Mouse (Mus musculus) adipocyte (in vitro differentiated cells): Measurements from ENCODE around the gene Cyp11a1.

Source experiments
- DNase-seq: peaks from one replicate; pipeline ENCODE4 v3.0.0-alpha.2; 2016; ENCODE audit warnings: low spot score

Gene Cyp11a1

DNA sequence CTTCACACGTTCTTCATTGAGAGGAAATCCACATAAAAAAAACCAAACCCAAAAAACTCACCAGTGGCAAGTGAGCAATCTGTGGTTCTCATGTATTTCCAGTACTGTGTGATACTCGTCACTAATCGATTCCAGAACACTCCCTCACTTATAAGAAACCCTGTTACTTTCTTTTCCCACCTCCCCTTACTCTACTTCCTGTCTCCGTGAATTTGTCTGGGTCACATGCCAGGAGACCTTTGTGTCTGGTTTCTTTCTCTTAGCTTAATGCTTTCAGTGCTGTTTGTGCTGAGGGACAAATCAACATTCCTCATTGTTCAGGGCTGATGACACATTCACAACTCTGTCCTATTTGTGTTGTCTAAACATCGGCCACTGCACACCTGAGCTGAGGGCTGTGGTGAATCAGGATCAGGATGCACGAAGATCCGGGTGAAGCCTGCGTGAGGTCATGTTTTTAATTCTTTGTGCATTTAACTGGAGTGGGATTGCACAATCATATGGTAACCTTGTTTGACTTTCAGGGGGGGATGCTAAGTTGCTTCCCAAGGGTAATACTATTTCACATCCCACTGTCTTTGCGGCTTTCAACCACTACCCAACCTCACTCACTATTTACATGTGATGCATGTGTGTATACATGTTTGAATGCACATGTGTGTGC is 33.3 kb upstream of the Cyp11a1 start:
- peak; percentile 71 for DNase-seq

- peak; percentile 26 for DNase-seq
Observed at GRCm38 (mm10) chr9:57973440-57974066, 32.7 kb upstream of the Cyp11a1 start.

DNA sequence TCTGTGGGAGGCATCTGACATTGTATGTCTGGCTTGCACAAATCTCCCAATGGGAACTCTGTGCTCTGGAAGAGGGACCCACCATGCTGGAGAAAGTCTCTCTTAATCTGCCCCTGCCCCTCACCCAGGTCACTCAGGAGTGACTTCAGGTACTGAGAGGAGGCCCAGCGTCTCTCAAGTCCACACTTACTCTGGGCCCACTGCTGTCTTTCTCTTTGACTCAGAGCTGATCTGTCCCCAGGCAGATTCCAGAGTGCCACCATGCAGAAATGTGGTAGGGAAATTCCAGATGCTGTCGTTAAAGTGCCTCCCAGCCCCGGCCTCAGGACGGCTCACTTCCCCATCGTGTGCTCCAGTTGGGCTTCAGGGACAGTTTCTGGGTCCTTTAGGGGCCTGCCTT is 32.0 kb upstream of the Cyp11a1 start:
- DNase-seq, result no peak

GRCm38 (mm10) chr9:57975200-57975821 is 30.9 kb upstream of the Cyp11a1 start:
- no peak for DNase-seq

GRCm38 (mm10) chr9:57978025-57978424 is 28.2 kb upstream of the Cyp11a1 start:
- no peak for DNase-seq

GRCm38 (mm10) chr9:57978858-57979257 is 27.4 kb upstream of the Cyp11a1 start:
- DNase-seq, result no peak

DNA sequence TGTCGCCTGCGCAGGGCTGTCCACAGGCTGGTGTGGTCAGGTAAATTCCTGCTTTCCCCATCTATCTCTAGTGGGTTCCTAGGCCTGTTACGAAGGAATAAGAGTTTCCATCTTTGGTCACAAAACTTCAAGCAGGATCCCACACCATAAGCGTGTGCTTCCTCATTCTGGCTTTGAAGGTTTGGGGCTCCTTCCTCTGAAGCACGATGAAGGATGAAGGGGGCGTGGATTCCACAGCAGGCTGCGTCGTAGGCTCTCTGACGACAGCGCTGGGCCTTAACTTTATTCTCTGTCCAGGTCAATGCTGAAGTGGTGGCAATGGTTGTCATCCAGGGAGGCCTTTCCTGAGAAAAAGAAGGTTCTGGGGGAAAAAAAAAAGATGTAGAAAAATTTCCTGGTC is 25.6 kb upstream of the Cyp11a1 start:
- DNase-seq, result no peak

- DNase-seq, result no peak
Observed at GRCm38 (mm10) chr9:57985304-57985703, 20.9 kb upstream of the Cyp11a1 start.

DNA sequence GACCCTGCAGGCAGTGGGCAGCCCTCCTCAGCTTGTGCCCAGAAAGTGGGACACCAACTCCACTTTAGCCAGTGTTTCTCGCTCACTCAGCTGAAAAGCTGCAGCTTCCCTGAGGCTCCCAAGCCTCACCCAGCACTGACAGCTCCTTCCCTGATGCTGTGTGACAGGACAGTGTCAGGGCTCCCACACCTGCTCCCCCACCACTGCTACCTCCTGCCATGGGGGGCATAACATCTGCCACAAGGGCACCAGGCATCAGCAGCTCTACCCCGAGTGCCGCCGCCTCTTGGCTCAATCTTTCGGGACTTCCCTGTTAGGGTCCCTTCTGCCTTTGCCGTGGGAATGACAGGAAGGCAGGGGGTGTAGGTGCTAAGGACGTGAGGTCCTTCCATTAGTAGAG is 19.9 kb upstream of the Cyp11a1 start:
- no peak for DNase-seq

DNA sequence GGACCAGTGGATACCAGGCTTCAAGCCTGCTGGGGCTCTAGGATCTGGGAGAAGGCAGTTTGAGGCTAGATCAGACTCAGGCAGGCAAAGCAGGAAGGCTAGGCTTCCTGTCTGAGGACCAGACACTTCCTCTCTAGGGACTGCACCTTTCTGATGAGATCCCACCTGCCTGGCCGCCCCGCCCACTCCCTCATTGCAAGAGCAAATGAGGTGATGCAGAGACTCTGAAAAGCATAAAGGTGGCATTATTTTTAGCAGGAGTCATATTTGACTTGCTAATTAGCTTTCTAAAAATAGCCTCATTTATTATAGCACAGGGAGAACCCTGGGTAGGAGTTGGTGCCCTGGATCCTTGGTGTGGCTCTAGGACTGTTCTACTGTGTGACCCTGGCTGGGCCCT is 18.1 kb upstream of the Cyp11a1 start:
- no peak for DNase-seq

DNA sequence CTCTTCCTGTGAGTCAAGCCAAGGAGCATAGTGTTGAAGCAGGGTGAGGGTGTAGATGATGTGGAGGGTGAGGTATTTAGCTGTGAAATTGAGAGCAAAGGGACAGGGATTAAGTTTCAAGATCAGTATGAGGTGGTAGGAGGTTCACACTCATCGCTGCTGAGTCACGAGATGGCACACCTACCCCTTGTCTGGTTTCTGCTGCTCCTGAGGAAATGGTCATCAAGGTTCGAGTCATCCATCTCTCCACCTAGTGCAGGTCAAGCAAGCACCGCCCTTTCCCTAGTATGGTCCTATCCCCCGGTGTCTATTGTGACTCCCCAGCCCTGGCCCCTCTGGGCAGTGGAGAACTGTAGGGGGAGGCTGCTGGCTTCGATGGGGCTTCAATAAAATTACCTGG is 16.9 kb upstream of the Cyp11a1 start:
- DNase-seq, result no peak

DNA sequence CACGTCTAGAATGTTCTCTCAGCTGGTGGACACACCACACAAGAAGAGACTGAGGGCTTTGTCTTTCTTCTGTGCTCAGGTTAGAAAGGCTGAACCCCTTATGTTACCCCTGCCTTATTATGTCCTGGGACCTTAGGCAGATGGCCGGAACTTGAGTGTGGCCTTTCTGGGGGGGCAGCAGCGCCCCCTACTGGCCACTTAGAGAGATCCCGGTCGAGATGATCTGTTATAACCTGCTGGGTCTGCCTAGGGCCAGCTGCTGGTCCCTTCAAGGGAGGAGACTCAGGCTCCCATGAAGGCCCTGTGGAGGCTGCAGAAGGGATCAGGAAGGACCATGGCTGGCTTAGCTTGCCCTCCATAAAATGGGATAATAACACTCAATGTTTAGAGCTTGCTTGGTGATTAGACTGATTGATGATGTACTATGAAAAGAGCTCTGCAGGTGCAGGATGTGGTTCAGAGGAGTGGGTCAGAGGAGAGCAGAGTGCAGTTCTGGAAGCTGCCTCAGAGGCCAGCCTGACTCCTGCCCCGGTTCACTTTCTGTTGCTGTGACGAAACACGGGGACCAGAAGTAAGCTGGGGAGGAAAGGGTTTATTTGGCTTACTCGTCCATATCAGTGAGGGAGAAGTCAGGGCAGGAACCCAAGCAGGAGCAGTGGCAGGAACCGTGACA is 15.6 kb upstream of the Cyp11a1 start:
- peak; percentile 62 for DNase-seq

- DNase-seq, result no peak
Observed at GRCm38 (mm10) chr9:57992060-57992459, 14.2 kb upstream of the Cyp11a1 start.

DNA sequence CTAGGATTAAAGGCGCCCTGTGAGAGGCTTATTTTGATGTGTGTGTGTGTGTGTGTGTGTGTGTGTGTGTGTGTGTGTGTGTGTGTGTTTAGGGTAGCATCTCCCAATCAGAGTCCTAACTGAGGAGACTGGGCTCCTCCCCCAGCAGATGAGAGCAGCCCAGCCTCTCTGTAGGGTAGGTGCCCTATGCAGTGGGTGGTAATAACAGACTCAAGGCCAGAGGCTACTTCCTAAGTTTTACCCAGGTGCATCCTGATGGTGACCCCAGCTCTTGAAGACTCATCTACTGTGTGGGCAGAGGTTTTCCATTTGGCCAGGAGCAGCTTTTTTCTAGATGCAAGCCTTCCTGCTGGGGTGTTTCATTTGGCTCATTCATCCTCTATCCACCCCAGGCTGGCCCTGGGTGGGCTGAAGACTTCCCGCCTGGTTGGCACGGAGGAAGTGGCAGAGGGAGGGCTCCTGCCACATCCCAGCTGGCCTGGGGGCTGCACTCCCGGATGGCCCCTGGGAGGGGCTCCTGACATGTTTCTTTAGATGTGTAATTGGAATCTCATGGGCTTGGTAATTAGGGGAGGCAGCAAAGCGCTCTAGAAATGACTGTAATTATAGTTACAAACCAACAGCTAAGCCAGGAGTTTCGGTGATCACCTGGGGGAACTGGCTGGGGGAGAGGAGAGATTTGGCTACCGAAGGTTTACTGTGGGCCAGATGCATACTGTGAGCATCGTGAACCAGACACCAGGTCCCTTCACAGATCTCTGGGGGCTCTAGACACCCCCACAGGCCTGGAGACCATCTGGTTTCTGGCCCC is 13.2 kb upstream of the Cyp11a1 start:
- no peak for DNase-seq

DNA sequence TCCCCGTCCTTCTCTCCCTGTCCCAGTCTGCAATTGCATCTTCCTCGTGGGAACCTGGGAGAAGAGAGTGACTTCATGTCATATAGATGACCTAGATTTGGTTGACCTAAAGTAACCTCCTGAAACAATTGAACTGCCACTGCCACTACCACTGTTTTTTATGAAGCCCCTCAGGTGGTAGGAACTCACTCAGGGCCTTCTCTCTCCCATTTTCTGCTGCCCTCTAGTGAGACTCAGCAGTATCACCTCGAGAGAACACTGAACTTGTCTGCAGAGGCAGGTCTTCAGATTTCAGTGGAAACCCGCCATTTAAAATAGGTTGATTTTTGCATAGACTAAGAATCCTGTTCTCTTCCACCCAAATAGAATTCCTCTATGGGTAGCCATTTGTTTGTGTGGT is 10.9 kb upstream of the Cyp11a1 start:
- no peak for DNase-seq

DNA sequence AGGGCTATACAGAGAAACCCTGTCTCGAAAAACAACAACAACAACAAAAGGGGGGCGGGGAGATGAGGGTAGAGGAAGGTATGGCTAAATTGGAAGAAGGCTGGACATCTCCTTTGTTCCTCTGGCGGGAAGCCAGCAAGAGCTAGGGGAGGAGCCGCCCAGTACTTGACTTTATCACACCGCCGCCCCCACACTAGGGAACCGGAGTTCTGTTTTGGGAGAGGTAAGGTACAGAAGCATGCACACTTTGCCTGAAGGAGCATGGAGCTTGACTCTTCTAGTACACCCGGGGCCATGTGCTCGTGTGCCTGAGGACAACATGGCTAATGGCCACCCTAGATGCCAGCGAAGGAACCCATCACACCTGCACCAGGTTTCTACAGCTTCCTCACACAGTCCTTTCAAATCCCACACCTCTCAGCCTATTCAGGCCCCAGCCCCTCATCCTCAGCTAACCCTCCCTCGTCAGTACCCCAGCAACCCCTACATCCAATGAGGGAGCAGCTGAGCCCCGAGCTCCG is 8.6 kb upstream of the Cyp11a1 start:
- DNase-seq, result no peak

- peak; percentile 73 for DNase-seq
Observed at GRCm38 (mm10) chr9:57998032-57998659, 8.1 kb upstream of the Cyp11a1 start.

GRCm38 (mm10) chr9:57998685-57999084 is 7.5 kb upstream of the Cyp11a1 start:
- no peak for DNase-seq

- DNase-seq, result no peak
Observed at GRCm38 (mm10) chr9:57999676-58000075, 6.5 kb upstream of the Cyp11a1 start.

DNA sequence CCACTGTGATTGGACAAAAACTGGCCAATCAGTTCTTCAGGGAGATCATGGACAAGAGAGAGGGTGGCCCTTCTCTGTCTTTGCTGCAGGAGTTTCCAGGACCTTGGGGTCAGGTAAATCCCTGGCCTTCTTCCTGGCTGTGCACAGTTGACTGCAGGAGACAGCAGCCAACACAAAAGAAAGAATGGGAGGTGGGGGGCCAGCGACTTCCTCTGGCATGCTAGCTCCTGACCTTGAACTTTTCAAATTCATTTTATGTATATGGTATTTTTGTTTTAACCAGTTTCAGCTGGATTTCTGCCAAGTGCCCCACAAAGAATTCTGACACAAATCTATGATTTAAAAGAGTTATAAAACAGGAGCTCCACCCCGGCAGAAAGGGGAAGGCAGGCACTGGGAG is 2.9 kb upstream of the Cyp11a1 start:
- no peak for DNase-seq

DNA sequence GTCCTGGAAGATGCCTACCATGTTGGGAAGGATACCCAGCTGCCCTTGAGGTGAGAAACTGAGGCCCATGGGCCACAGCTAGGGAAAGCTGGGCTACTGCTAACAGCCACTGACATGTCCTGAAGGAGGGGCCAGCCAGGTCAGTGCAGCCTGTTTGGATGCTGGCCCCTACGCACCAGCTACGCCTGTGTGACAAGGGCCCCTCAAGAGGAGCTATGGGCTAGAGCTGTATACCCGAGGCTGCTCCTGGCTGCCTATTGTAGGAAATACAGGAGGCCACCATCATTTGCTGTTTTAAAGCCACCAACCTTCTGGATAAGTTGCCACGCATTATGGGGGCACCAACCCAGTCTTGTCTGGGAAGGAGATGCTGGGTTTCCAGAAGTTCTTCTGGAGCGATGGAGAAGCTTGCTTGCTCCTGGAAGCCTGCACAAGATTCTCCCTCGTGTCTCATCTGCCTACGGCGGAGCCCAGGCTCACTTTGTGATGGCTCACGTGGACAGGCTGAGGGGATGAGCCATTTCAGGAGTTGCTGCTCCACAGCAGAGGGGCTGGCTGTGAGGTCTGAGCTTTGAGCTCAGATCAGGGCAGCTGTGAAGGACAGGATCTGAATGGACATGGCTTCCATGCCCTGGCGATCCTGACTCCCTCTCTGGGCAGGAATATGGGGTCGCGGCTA is 2.3 kb downstream of the Cyp11a1 start:
- DNase-seq, result no peak
